Mouse (Mus musculus) retina, adult 2 months (tissue): ENCODE data around the gene Foxj3.
"Not testable (repeated sequence)": the region's sequence is repeated elsewhere in the genome, so short reads cannot be mapped to it uniquely, and the experiment has no call there.

ENCODE experiments used
- DNase-seq: peaks from one replicate; pipeline ENCODE4 v3.0.0-alpha.2; 2012; ENCODE audit warnings: low read depth, low spot score

Foxj3 gene

GRCm38 (mm10) chr4:119572682-119573081, 35.9 kb downstream of the Foxj3 start:
- no peak for DNase-seq

DNA sequence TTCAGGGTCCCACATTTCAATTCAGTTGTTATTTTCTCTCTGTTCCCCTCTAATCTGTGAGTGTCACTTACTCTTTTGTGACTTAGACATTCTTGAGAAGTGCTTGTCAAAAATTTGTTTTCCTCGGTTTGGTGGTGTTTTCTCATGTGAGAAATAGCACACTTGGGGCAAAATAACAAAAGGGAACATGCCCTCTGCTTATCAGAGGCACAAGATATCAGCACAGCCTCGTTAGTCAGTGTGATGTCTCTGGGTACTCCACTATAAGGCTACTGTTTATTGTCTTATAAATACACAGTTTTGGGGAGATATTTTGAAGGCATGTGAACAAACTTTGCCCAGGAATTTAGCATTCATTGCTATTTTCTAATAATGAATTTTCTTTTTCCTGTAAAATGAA, 37.7 kb downstream of the Foxj3 start:
- no peak for DNase-seq

DNA sequence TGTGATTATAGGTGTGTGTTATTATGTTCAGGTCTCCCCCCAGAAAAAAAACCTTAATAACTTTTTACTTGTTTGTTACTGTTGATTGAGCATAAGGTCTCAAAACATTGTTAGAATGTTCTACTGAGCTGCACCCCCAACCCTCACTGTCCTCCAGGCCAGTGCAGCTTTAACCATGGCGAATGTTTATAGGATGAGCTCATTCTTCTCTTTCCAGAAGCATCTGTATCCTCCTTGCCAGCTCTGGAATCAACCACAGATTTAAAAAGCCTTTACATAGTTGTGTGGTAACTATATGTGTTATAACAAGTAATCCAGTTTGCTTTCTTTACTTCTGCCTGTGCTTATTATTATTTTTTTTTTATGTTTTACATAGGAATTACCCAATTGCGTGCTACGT, 38.7 kb downstream of the Foxj3 start:
- no peak for DNase-seq

GRCm38 (mm10) chr4:119588037-119588436, 51.2 kb downstream of the Foxj3 start:
- DNase-seq: no peak

- DNase-seq: no peak
These were observed 52.6 kb downstream of the Foxj3 start for GRCm38 (mm10) chr4:119589423-119589822.

DNA sequence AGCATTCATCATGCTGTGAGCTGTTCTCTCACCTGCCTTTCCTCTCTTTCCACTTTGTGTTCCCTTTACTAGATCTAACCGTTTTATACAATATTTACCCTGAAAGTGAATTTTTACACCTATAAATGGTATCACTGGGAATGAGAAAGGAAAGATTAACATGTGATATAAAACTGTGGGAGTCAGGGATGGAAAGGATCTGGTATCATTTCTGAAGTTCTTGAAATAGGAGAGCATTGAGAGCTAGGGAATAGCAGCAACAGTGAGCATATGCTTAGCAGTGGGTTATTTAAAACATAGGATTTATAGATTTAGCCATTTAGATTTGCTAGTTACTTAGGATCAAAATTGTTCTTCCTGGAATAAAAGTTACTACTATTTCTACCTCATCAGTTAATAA, 53.2 kb downstream of the Foxj3 start:
- DNase-seq: no peak

GRCm38 (mm10) chr4:119592479-119592878, 55.7 kb downstream of the Foxj3 start:
- DNase-seq: no peak

GRCm38 (mm10) chr4:119594331-119594730, 57.5 kb downstream of the Foxj3 start:
- DNase-seq: no peak

- no peak for DNase-seq
These were observed 62.8 kb downstream of the Foxj3 start for GRCm38 (mm10) chr4:119599605-119600004.

- no peak for DNase-seq
These were observed 72.7 kb downstream of the Foxj3 start for GRCm38 (mm10) chr4:119609488-119609887.

DNA sequence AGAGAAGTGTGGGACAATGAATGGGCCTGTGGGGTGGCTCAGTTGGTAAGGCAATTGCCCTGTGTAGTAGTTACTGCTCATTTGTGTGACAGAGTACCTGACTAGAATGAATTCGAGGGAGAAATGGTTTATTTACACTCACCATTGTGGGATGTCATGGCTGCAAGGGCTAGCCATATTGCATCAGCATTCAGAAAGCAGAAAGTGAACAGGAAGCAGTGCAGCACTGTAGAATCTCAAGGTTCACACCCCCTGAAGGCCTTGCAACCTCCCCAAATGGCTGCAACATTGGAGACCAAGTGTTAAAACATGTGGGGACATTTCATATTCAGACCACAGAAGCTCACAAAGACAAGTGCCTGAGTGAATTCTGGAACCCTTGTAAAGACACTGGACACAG, 77.3 kb downstream of the Foxj3 start:
- no peak for DNase-seq

GRCm38 (mm10) chr4:119614724-119615123, 77.9 kb downstream of the Foxj3 start:
- DNase-seq: no peak

DNA sequence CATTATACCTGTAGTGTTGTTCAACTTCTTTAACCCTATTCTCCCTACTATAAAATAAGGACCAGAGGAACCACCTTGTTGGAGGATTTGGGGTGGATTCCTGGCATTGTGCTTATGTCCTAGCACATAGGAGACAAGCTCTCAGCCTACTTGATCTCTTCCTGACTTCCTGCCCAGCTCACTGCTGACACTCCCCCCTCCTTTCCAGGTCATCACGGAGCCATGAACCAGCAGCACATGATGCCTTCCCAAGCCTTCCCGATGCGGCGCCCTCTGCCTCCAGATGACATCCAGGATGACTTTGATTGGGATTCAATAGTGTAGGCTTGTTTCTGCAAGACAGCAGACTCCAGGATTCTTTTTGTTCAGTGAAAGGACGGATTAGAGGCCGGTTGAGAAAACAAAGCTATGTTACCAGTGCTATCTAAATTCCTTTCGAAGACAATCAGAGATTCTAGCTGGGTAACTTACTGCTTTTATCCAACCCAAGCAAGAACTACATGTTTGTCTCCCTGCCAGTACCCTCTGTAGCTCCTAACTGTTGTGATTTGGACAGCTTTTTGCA, 89.4 kb downstream of the Foxj3 start:
- DNase-seq: no peak

- no peak for DNase-seq
These were observed 90.1 kb downstream of the Foxj3 start for GRCm38 (mm10) chr4:119626876-119627275.

DNA sequence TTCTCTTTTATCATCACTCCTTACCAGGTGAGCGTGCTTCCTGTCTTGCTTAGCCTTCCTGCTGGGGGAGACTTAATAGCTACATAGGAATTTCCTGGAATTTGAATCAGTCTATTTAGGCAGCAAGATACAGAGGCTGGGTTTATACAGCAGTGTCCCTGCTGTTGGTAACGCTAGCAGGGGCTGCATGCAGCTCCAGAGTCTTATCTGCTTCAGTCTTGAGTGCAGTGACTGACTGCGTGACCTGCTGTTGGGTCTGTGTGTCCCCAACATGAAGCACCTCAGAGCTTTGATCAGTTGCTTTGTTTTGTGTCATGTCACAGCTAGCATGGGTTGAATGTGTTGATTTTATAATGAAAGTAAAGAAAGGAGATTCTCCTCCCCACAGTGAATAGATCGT, 90.5 kb downstream of the Foxj3 start:
- no peak for DNase-seq

- not testable (repeated sequence) for DNase-seq
These were observed 91.6 kb downstream of the Foxj3 start for GRCm38 (mm10) chr4:119628363-119628762.

GRCm38 (mm10) chr4:119631115-119631919, 94.5 kb downstream of the Foxj3 start:
- no peak for DNase-seq

GRCm38 (mm10) chr4:119632721-119633120, 95.9 kb downstream of the Foxj3 start:
- no peak for DNase-seq

DNA sequence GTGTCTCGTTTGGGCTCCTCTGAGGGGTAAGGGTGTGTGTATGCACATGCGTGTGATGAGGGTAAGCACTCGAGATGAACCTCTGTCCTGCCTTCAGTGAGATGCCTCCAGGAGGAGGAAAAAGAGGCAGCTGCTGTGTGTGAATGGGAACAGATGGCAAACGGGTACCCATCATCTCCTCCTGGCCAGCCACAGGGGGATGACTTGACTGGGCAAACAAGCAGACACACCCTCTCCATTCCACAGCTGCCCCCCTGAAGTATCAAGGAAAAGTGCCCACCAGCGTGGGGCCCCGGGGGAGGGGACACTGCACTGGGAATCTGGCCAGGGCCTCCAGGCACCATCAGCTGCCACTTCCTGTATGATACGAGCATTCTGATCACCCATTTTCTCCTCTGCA, 96.5 kb downstream of the Foxj3 start:
- DNase-seq: no peak

DNA sequence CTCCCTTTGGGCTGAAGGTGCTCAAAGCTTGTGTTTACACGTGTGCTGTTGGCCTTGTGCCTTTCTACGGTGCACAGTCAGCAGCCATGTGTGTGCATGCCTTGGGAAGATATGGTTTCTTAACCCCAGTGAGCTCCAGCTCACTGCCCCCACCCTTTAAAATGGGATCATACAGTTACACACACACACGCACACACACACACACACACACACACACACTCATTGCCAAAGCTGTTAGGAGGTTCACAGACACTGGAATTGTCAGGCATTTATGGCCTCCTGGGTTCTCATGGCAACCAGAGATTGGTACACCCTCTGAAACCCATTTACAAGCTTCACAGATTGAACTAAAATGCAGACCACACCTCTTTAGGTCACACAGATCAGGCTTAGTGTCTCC, 97.1 kb downstream of the Foxj3 start:
- no peak for DNase-seq

DNA sequence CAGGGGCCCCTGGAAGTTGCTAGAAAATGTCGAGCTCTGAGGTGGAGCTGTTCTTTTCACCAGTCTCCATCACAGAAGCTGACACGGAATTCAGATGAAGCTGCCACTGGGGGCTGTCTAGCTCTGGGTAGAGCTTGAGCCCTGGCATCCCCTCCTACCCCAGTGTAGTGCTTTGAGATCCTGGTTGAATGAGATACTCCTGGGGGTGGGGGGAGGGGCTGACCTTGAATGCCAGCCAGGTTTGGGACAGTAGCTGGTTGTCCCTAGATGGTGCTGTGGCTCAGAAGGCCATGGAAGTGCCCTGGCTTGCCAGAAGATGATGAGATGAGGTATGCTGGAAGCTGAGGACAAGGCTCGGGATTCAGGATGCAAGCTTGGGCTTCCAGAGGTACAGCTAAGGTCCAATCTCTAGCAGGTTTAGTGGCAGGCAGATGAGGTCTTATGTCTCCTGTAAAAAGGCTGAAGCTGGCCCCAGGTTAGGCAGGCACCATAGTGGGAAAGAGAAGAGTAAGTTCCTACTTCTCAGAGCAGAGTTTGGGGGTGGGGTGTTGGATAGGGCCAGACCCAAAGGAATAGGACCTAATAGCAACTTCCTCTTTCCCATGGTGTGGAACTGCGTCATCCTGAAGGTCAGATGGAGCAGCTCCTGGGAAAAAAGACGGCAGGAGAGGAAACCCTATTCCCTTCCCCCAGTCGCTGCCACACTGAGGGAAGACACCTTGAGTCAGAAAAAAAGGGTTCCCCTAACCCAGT, 98.3 kb downstream of the Foxj3 start:
- DNase-seq: no peak

GRCm38 (mm10) chr4:119635686-119636085, 98.9 kb downstream of the Foxj3 start:
- DNase-seq: no peak

DNA sequence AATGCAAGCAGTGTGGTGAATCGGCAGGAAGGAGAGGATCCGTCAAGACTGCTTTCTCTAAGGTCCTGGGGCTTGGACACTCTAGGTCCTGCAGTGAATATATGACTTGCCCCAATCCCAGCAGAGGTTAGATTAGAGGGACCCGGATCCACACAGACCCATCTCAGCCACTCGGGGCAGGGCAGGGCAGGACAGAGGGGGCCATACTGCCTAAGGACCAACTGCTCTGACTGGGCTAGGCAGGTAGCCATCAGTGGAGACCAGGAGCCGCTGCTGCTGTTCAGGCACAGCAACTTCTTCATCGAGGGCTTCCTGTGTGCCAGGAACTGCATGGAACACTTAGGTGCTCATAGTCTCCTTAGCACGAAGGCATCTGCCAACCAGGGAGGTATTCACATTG, 99.9 kb downstream of the Foxj3 start:
- DNase-seq: no peak
